Mouse (Mus musculus) heart, postnatal 0 days (tissue): Measurements from ENCODE around the gene Ccnf.

ENCODE experiments used
- CTCF ChIP-seq: IDR thresholded peaks from 2 replicates; pipeline ENCODE4 v1.5.1; 2016; ENCODE audit warnings: antibody characterized with exemption, control low read depth, low read depth
- EP300 ChIP-seq: IDR thresholded peaks from 2 replicates; pipeline ENCODE4 v1.6.1; 2016; ENCODE audit warnings: antibody characterized with exemption, low read depth

DNA sequence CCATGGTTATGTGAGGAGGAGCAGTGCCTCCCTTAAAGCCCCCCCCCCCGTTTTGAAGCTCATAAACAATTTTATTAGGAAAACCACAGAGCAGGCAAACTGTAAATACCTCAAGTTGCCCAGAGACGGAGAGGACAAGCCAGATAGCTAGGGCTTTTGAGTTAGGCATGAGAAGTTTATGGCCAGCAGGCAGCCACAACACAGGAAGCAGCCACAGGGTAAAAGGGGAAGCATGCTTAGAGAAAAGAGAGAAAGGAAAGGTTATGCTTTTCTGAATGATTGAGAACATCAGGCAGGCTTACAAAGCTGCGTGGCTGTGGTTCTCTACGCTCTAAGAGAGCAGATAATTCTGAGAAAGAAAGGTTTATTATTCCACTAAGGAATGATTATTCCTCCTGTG is 9.2 kb upstream of the Ccnf start:
- no peak for TF ChIP-seq CTCF
- no peak for TF ChIP-seq EP300
